Mouse (Mus musculus) embryo, embryonic 10 days (tissue): Measurements from ENCODE around the gene Ankrd17.

Experiments
- DNase-seq: peaks from one replicate; pipeline ENCODE4 v3.0.0-alpha.2; 2015; ENCODE audit warnings: low spot score

Ankrd17 gene

DNA sequence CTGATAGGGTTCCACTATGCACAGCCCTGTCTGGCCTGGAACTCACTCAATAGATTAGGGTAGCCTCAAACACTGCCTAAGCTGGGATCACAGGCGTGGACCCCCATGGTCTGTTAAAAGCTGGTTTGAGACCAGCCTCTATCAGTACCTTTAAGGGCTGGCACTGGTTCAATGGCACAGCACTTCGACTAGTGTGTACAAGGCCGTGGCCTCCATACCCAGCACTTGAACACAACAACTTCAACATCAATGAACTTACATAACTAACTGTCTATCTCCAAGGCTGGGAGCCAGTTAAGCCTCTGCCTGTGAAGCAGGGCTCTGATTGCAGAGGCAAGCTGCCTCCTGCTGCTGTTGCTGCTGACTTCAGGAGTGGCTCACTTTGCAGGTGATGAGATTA is 148.6 kb downstream of the Ankrd17 start:
- no peak for DNase-seq

DNA sequence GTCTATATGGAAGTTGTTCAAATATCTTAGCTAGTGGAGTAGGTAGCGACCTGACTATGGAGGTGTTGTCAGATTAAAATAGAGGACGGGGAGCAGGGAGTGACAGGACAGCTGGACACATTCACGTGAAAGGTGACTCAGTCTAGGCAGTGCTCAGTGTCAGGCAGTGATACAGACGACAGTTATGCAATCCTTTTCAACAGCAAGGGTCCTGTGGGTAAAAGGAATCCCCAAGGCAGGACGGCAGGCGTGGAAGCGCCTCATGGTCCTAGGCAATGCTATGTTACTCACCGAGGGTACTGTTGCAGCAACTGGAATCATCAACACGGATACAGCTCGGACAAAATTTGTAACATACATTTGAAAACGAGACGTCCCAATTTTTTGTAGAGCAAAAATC is 149.2 kb downstream of the Ankrd17 start:
- DNase-seq = no peak

DNA sequence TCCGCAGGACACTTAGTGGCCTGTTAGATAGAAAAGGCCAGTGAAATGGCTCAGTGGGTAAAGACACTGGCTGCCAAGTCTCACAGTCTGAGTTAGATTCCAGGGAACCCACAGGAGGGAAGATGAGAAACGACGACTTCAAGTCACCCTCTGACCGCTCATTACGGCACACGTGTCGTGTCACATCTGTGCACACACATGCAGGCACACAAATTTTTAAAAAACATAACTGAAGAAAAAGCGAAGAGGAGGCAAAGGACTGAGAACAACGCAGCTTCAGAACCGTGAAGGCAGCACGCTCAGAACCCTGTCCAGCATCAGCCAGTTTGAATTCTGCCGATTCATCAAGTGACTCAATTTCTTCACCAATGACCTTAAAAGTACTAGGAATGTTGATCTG is 153.0 kb downstream of the Ankrd17 start:
- DNase-seq = no peak

DNA sequence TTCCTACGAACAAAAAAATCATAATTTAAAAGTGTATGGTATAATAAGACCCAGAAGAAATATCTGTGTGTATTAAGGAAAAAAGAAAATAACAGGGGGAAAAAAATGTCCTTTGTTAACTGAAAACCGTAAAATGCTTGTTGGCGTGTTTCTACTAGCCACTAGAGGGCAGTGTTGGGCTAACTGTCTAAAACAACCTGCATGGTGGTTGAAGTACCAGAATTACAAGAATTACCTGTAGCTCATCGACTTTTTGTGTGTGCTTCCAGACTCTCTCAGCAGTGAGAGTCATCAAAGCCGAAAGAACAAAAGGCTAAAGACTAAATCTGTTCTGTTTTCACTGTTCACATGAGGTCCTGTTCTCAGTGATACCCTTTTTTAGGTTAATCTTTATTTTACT is 163.2 kb downstream of the Ankrd17 start:
- DNase-seq = peak; percentile 81

DNA sequence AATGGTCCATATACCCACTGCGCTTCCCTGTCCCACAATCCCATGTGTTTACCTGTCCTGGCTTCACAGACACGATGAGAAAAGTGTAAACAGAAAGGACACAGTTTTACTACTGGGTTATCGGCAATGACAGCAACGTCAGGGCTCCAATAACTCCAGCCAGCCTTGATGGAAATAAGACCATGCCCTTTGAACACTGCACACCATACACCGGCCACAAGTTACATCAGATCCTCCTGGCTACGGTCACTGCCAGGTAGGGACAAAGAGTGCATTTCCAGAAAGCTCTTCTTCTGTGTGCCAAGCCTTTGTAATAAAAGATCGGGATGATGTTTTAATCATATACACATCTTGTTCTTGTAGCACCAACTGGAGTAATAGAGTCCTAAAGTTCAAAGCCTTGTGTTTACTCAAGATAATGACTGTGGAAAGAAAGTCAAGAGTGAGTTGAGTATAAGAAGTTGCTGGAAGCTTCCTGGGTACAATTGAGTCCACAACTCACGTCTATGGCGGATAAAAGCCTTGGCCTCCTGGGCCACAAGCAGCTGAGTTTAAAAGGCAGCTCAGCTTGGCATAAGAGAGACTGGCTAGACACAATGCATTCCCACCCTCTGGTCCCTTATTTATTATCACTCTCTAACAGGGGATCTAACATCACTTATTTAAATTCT is 163.8 kb downstream of the Ankrd17 start:
- no peak for DNase-seq

DNA sequence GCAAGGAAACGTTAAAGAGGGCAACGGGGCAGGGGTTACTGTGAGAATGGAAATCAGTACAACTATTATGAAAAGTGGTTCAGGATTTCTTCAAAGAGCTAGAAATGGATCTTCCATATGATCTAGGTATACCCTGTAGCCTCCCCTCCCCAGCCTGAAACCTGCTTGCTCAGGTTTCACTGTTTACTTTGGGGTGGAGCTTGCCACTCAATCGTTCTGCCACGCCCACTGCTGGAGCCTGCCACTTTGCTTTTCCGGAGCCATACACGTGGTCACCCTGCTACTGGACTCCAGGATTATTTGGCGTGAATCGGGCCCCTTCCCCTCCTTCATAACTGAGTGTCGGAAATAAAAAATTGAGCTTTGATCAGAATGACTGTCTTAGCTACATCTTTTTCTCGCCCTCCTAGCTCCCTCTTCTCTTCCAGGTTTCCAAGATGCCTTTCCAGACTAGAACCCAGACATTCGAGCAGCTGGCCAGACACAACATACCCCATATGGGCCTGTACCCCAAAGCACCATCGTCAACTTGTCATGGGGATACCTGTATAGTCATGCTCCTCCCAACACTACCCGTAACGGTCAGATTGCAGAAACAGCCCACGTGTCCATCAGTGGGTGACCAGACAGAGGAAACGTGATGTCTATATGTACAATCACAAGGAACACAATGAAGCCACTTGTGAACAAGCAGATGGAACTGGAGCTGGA is 166.3 kb downstream of the Ankrd17 start:
- peak; percentile 25 for DNase-seq

DNA sequence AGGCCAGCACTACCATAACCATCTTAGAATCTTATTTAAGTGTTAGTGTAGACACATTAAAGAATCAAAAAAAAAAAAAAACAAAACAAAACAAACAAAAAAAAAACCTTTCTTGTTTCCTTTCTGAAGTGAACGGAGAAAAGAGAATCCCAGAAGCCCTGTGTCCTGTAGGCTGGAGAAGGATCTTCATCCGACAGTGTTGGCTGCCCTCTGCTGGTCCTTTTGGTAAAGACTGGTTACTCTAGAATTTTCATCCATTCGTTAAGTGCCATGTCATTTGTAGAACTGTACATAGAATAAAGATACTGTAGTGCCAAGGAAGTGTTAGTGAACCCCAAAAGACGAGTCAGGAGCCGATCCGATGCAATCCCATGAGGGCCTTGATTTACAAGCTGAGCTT is 171.5 kb downstream of the Ankrd17 start:
- peak; percentile 75 for DNase-seq

DNA sequence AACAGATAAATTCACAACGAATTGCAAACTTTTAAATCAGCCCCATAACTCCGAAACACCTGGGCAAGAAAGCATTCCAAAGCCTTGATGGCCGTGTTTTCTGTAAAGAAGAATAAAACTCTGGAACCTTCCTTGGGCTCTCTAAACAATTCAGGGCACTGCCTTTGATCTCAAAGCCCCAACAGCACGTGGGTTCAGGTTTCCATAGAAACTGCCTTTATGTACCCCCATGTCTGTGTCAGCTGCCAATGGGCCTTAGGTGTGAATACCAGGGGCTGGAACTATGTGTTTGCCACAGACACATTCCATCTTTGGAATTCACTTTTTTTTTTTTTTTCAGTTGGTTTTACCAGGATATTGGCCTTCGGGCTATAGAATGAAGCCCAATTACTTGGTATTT is 183.6 kb downstream of the Ankrd17 start:
- DNase-seq = no peak

DNA sequence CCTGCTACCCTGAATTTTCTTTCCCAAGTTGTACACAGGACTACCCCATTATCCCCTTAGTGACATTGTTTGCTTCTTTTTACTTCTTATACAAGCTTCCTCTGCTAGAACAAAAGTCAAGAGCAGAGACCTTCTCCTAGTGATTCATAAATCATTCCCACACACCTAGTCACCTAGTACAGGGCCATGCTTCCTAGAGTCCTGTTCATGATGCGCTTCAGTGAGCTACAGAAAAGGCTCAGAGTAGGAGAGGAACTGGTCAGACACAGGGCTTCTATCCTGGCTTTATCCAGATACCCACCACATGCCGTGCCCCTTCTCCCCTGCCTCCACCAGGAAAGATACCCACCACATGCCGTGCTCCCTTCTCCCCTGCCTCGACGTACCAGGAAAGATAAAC is 187.3 kb downstream of the Ankrd17 start:
- DNase-seq = no peak

DNA sequence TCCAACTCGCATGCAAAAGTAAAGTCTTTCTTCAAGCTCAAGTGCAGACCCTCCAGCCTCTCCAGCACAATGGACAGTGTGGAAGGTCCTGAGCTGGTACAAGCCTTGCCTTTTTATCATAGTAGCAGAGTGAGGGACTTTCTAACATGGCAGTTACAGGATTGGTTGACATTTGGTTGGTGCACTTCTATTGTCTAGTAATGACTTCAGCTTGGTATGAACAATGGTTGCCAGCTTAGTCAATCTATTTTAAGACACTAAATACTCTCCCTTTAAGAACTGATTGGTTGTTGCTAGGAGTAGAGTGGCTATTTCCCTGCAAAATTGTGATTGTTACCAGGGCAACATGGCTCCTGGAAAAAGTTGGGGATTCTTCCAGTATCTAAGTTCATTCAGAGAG is 188.3 kb downstream of the Ankrd17 start:
- no peak for DNase-seq
